Mouse (Mus musculus): ENCODE data around the gene Etfa. TPM values are rescaled to one million over a fixed set of nuclear protein-coding genes. Genes with fewer than 3 reads are reported as not detected.

Etfa gene
- total and polyA plus RNA-seq, 2 experiments from 2014 or later: 11.5 to 99.1 TPM

DNA sequence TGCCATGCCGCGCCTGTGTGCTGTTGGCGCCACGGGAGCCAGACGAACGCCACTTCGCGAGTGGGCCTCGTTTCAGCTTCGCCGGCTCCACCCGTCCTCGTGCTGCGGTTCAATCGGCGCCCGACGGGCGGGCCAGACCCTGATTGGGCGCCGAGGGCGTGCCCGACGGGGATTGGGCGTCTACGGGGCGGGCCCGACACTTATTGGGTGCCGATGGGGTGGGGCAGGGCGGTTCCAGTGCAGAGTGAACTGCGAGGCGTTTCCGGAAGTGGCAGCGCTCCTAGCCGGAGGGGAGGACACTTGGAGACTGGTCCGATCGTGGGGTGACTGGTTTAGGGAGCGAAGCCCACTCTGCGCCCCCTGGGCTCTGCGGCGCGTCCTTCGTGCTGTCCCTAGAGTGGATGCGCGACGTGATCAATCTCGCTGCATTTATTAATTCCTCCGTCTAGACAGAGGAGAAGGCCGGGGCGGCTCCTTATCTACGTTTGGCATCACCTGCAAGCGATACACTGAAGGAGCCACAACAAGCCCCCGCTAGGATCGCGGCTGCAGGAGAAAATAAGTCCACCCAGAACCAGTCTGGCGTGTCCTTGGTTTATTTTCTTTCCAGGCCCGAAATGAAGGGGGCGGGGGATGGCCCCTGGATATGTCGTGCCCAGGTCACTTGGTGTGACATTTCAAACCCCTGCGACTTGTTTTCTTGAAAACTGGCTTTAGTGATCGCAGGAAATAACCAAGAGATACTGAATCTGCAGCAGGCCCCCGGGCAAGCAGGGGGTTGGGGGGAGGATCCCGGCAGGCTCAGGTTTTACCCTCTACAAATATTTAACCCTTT, 34.4 kb upstream of the Etfa start:
- Histone ChIP-seq H3K4me3 (ENCODE audit: low read depth, low read length) (peak overlapping the region; percentile 8; the same call in 1 of the 2 replicates), H3K36me3 (ENCODE audit: insufficient read depth, low read length) (no peaks in the 10 kb centered on the region), H3K27ac (ENCODE audit: low read depth, low read length) (no peak overlapping the region), H3K27me3 (ENCODE audit: insufficient read depth, low read length) (peaks cover 53% of the 10 kb centered on the region), H3K4me1 (ENCODE audit: insufficient read depth, low read length) (peaks cover 4% of the 10 kb centered on the region; the same call in 1 of the 2 replicates), H3K9ac (replicated peaks; ENCODE audit: low read length, poor library complexity, severe bottlenecking) (no peak overlapping the region), H3K4me2 (ENCODE audit: low read depth, low read length, poor library complexity, severe bottlenecking) (peak overlapping the region; percentile 24), H3K9me3 (ENCODE audit: low read length) (no peaks in the 10 kb centered on the region)
- ATAC-seq (ENCODE audit: low FRiP score) (no peak), DNase-seq (ENCODE audit: low spot score) (no peak)
- WGBS: 2% methylated on average over 60 of the region's 63 CpGs
- no peak for TF ChIP-seq CTCF (IDR thresholded peaks at IDR 0.05)

DNA sequence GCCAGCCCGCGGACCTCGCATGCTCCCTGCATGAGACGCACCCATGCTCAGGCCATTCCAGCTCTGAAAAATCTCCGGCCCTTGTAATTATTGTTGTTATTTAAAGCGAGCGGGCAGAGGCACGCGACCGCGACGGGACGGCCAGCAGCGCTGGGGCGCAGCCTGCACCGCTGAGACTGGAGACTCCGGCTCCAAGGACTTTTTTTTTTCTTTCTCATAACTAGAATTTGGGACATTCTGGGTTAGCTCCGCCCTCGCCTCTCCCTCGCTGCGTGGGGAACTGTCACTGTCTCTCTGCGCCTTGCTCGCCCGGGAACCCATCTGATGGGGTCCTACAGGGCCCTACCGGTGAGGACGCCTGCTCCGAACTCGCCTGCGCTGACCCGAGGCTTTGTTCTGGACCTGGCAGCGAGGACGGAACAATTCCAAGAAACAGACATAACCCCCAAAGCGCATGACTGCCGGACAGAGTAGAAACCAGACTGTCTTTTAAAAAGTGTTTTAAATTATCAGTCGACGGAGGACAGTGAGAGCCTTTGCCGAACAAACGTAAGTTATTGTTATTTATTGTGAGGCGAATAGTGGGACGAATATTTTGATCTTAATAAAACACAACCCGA, 33.6 kb upstream of the Etfa start:
- Histone ChIP-seq H3K27me3 (ENCODE audit: insufficient read depth, low read length) (peaks cover 53% of the 10 kb centered on the region), H3K4me3 (ENCODE audit: low read depth, low read length) (peak overlapping the region; percentile 8; the same call in 1 of the 2 replicates), H3K27ac (ENCODE audit: low read depth, low read length) (no peak overlapping the region), H3K4me1 (ENCODE audit: insufficient read depth, low read length) (peaks cover 4% of the 10 kb centered on the region; the same call in 1 of the 2 replicates), H3K9ac (replicated peaks; ENCODE audit: low read length, poor library complexity, severe bottlenecking) (no peak overlapping the region), H3K9me3 (ENCODE audit: low read length) (no peaks in the 10 kb centered on the region), H3K36me3 (ENCODE audit: insufficient read depth, low read length) (no peaks in the 10 kb centered on the region), H3K4me2 (ENCODE audit: low read depth, low read length, poor library complexity, severe bottlenecking) (no peak overlapping the region)
- WGBS: 5% methylated on average over 41 of the region's 41 CpGs
- no peak for TF ChIP-seq CTCF (IDR thresholded peaks at IDR 0.05)
- ATAC-seq (ENCODE audit: low FRiP score) (no peak), DNase-seq (ENCODE audit: low spot score) (no peak)

GRCm38 (mm10) chr9:55544861-55545555, 33.0 kb upstream of the Etfa start:
- Histone ChIP-seq H3K4me1 (ENCODE audit: insufficient read depth, low read length) (peaks cover 4% of the 10 kb centered on the region; the same call in 1 of the 2 replicates), H3K27ac (ENCODE audit: low read depth, low read length) (no peak overlapping the region), H3K27me3 (ENCODE audit: insufficient read depth, low read length) (peaks cover 57% of the 10 kb centered on the region), H3K4me3 (ENCODE audit: low read depth, low read length) (no peak overlapping the region), H3K9me3 (ENCODE audit: low read length) (no peaks in the 10 kb centered on the region), H3K9ac (replicated peaks; ENCODE audit: low read length, poor library complexity, severe bottlenecking) (no peak overlapping the region), H3K4me2 (ENCODE audit: low read depth, low read length, poor library complexity, severe bottlenecking) (no peak overlapping the region), H3K36me3 (ENCODE audit: insufficient read depth, low read length) (no peaks in the 10 kb centered on the region)
- DNase-seq (ENCODE audit: low spot score) (no peak), ATAC-seq (ENCODE audit: low FRiP score) (no peak)
- TF ChIP-seq CTCF (IDR thresholded peaks at IDR 0.05): no peak
- WGBS: 2% methylated on average over 30 of the region's 30 CpGs

DNA sequence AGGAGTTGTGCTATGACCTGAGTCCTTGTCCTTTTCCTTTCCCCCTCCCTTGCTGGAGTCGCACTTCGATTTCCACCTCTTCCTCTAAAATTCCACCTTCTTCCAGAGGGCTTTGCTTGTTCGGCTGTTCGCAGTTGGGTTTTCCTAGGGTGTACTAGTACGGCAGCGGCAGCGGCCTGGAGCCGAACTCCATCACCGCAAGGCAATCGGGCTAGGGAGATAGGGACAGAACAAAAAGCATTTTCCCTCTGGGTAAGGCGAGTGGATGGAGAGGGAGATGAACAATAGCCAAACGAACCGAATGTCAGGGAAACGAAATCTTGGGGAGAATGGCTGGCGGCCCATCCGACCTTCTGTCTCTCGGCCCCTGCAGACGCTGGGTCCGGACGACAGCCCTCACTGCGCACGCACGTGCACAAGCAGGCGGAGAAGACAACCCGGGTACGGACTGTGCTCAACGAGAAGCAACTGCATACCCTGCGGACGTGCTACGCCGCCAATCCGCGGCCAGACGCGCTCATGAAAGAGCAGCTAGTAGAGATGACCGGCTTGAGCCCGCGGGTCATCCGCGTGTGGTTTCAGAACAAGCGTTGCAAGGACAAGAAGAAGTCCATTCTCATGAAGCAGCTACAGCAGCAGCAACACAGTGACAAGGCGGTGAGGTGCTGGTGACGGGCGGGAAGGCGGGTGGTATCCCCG, 31.8 kb upstream of the Etfa start:
- H3K36me3 ChIP-seq (ENCODE audit: insufficient read depth, low read length): no peaks in the 10 kb centered on the region
- no peak for DNase-seq (ENCODE audit: low spot score)
- H3K4me3 ChIP-seq (ENCODE audit: low read depth, low read length): no peak overlapping the region
- WGBS: under 1% methylated on average over 45 of the region's 46 CpGs
- H3K9me3 ChIP-seq (ENCODE audit: low read length): no peaks in the 10 kb centered on the region
- no peak overlapping the region for H3K27ac ChIP-seq (ENCODE audit: low read depth, low read length)
- H3K9ac ChIP-seq (replicated peaks; ENCODE audit: low read length, poor library complexity, severe bottlenecking): no peak overlapping the region
- TF ChIP-seq CTCF (IDR thresholded peaks at IDR 0.05): no peak
- H3K4me2 ChIP-seq (ENCODE audit: low read depth, low read length, poor library complexity, severe bottlenecking): no peak overlapping the region
- no peak for ATAC-seq (ENCODE audit: low FRiP score)
- H3K4me1 ChIP-seq (ENCODE audit: insufficient read depth, low read length): peaks cover 4% of the 10 kb centered on the region; the same call in 1 of the 2 replicates
- peaks cover 54% of the 10 kb centered on the region for H3K27me3 ChIP-seq (ENCODE audit: insufficient read depth, low read length)

DNA sequence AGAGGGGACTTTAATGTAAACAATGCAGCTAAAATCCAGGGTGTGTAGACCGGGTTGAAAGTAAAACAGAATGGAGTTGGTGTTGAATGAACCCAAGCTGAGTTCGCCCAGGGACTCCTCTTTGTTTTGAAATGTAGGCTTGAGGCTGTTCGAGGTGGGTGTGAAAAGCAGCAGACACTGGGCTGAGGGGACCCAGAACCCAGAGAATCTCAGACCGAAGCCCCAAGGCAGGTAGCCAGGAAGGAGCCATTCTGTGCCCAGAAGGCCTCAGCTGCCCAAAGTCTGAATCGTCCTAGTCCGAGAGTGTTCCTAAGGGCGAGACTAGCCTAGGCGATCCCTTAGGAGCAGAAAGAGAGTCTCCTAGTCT, 31.3 kb upstream of the Etfa start:
- no peaks in the 10 kb centered on the region for H3K36me3 ChIP-seq (ENCODE audit: insufficient read depth, low read length)
- H3K4me3 ChIP-seq (ENCODE audit: low read depth, low read length): no peak overlapping the region
- peaks cover 54% of the 10 kb centered on the region for H3K27me3 ChIP-seq (ENCODE audit: insufficient read depth, low read length)
- no peak for DNase-seq (ENCODE audit: low spot score)
- H3K4me1 ChIP-seq (ENCODE audit: insufficient read depth, low read length): peaks cover 4% of the 10 kb centered on the region; the same call in 1 of the 2 replicates
- H3K9ac ChIP-seq (replicated peaks; ENCODE audit: low read length, poor library complexity, severe bottlenecking): no peak overlapping the region
- no peak overlapping the region for H3K27ac ChIP-seq (ENCODE audit: low read depth, low read length)
- H3K9me3 ChIP-seq (ENCODE audit: low read length): no peaks in the 10 kb centered on the region
- no peak for ATAC-seq (ENCODE audit: low FRiP score)
- TF ChIP-seq CTCF (IDR thresholded peaks at IDR 0.05): no peak
- no peak overlapping the region for H3K4me2 ChIP-seq (ENCODE audit: low read depth, low read length, poor library complexity, severe bottlenecking)
- 10% methylated on average over 8 of the region's 8 CpGs for WGBS

Data from midbrain, postnatal 0 days (tissue).